Mouse (Mus musculus): Measurements from ENCODE around the gene Olfr116.

DNA sequence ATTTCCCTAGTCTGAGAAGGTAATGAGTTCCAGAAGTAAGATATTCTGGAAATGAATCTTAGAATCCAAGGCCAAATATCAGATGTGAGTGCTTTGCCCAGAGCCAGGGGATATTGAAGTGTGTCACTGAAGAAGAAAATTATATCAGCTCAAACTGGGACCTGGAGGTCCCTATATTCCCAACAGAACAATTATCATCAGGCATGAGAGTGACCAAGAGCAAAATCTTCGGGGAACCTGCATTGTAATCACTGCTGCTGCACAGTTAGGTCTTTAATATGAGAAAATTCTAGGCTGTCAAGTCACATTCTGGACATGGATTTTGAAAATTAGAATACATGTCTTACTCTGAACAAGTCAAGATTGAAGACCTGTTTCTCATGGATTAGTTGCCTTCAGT, 36.7 kb upstream of the Olfr116 start, which contains the start of gene Olfr117:
- TF ChIP-seq POLR2A (IDR thresholded peaks at IDR 0.05; ENCODE audit: low read depth, low read length) (no peak), CTCF (IDR thresholded peaks at IDR 0.05; ENCODE audit: extremely low read depth, insufficient read depth, insufficient read length, insufficient replicate concordance) (no peak)

Measured in spleen, adult 2 months (tissue).